Mouse (Mus musculus) forebrain, embryonic 13.5 days (tissue): ENCODE measurements around the gene Fam171a1. TPM values are rescaled to one million over a fixed set of nuclear protein-coding genes. Genes with fewer than 3 reads are reported as not detected.

Experiments used
- ATAC-seq: fragments of 200-750 bp; cut with Nextera tagmentation; 2 replicates; pipeline ENCODE4 v1.8.0; 2017
- H3K27ac ChIP-seq: fragments of 300-500 bp; sonication (generic); 2 replicates; pipeline ENCODE4 v1.5.1; 2015; ENCODE audit warnings: inconsistent platforms, mild to moderate bottlenecking, moderate library complexity
- H3K27me3 ChIP-seq: fragments of 300-500 bp; sonication (generic); 2 replicates; pipeline ENCODE4 v1.6.1; 2015; ENCODE audit warnings: mild to moderate bottlenecking, inconsistent platforms
- H3K36me3 ChIP-seq: fragments of 300-500 bp; sonication (generic); 2 replicates; pipeline ENCODE4 v1.6.1; 2015; ENCODE audit warnings: mild to moderate bottlenecking, inconsistent platforms; ENCODE audit not compliant: poor library complexity, severe bottlenecking
- H3K4me1 ChIP-seq: fragments of 300-500 bp; sonication (generic); 2 replicates; pipeline ENCODE4 v1.6.1; 2015; ENCODE audit warnings: inconsistent platforms
- H3K4me2 ChIP-seq: fragments of 300-500 bp; sonication (generic); 2 replicates; pipeline ENCODE4 v1.6.1; 2015; ENCODE audit warnings: inconsistent platforms, mild to moderate bottlenecking, moderate library complexity
- H3K4me3 ChIP-seq: fragments of 300-500 bp; sonication (generic); 2 replicates; pipeline ENCODE4 v1.5.1; 2015; ENCODE audit warnings: mild to moderate bottlenecking, inconsistent platforms
- H3K9ac ChIP-seq: fragments of 300-500 bp; sonication (generic); 2 replicates; pipeline ENCODE4 v1.6.1; 2015; ENCODE audit warnings: mild to moderate bottlenecking, inconsistent platforms
- H3K9me3 ChIP-seq: fragments of 300-500 bp; sonication (generic); replicated peaks from 2 replicates; pipeline ENCODE4 v1.6.1; 2016; ENCODE audit warnings: inconsistent platforms
- WGBS: fragments of 180-500 bp; shearing (Covaris S2); methylation state at CpG from one replicate; pipeline ENCODE4 v1.1.7; 2015; 5-methylcytosine and 5-hydroxymethylcytosine counted together
- polyA plus RNA-seq: library from polyadenylated mRNA; unstranded; fragments of >200 nt; fragmentation: Nextera tagmentation; extraction: Ambion mirVana; gene quantifications from 2 replicates; pipeline ENCODE4 v1.2.1, GENCODE M21; 2015

Gene Fam171a1
- polyA plus RNA-seq, 1 experiment from 2014 or later = 26.1 TPM

DNA sequence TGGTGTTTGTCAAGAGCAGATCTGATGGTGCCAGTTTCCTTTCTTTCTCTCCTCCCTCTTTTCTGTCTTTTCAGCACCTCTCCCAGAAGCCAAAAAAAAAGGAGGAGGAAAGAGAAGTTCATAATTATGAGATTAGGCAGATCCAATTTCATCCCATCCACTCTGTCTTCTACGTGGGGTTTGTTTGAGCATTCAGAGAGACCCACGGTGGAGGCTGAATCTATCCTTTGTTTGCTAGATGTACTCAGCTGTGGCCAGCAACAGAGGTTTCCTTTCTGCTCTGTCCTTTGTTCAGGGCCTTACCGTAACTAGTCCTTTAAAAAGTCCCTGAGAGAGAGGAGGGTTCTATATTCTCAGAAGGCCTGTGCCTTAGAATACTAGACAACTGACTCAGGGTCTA is 25.6 kb downstream of the Fam171a1 start:
- no peak for ATAC-seq
- H3K4me2 ChIP-seq = no peak overlapping the region
- no peaks in the 10 kb centered on the region for H3K9me3 ChIP-seq
- H3K36me3 ChIP-seq = no peaks in the 10 kb centered on the region
- no peak overlapping the region for H3K27ac ChIP-seq
- H3K4me3 ChIP-seq = no peak overlapping the region
- no peak overlapping the region for H3K9ac ChIP-seq
- 5% methylated on average over 3 of the region's 3 CpGs for WGBS
- no peaks in the 10 kb centered on the region for H3K27me3 ChIP-seq
- H3K4me1 ChIP-seq = peaks cover 23% of the 10 kb centered on the region

DNA sequence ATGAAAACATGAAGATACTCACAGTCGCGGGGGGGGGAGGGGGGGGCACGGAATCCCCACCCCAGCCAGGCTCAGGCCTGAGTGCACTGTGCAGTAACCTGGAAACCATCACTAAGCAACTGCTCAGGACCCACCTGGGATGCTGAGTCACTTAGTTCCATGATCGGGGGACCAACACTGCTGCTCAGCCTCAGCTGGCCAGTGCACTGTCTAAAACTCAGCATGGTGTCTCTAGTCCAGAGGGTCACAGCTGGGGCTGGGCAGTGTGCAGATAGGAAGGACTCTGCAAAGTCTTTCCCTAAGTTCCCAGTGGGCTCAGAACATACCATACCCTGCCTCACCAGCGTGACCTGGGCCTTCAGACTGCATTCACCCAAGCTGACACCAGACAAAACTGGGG is 26.6 kb downstream of the Fam171a1 start:
- H3K9me3 ChIP-seq = no peaks in the 10 kb centered on the region
- no peak for ATAC-seq
- H3K36me3 ChIP-seq = no peaks in the 10 kb centered on the region

DNA sequence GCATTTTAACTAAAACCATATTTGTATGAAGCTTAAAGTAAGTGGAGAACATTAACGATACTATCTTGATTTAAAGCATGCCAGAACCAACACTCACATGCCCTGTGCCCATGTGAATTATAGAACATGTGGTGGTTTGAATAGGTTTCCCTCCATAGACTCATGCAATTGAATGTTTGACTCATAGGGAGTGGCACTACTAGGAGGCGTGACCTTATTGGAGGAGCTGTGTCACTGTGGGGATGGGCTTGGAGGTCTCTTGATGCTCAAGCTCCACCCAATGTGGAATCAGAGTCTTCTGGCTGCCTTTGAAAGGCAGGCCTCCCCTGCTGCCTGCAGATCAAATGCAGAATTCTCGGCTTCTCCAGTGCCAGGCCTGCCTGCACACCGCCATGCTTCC is 27.8 kb downstream of the Fam171a1 start:
- Histone ChIP-seq H3K4me1 (peaks cover 12% of the 10 kb centered on the region), H3K27me3 (no peaks in the 10 kb centered on the region), H3K9ac (no peak overlapping the region), H3K27ac (no peak overlapping the region), H3K36me3 (no peaks in the 10 kb centered on the region), H3K4me3 (no peak overlapping the region), H3K4me2 (no peak overlapping the region), H3K9me3 (no peaks in the 10 kb centered on the region)
- 93% methylated on average over 4 of the region's 4 CpGs for WGBS
- ATAC-seq = no peak

More for the DNA sequence above, 26.6 kb downstream of the Fam171a1 start:
- Histone ChIP-seq H3K27ac (no peak overlapping the region), H3K27me3 (no peaks in the 10 kb centered on the region), H3K4me1 (peaks cover 13% of the 10 kb centered on the region), H3K4me2 (no peak overlapping the region), H3K9ac (no peak overlapping the region), H3K4me3 (no peak overlapping the region)
- 53% methylated on average over 5 of the region's 5 CpGs for WGBS

DNA sequence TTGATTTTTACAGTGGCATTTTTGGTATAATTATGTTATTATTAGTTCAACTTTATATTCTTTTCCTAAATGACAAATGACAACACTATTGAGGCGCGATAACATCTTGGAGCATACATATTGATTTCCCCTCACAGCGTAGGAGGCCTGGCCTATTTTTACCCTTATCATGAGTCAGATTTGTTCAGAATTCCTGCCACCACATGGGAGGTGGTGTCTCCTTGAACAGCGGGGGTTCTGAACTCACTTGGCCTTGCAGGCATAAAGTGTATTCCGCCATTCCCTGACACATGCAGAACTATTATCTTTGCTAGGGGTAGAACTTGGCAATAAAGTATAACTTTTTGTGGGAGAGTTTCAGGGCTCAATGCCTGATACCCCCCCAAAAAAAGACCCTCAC is 30.3 kb downstream of the Fam171a1 start:
- H3K4me1 ChIP-seq = peaks cover 2% of the 10 kb centered on the region
- H3K9me3 ChIP-seq = no peaks in the 10 kb centered on the region
- H3K4me2 ChIP-seq = no peak overlapping the region
- no peaks in the 10 kb centered on the region for H3K36me3 ChIP-seq
- H3K27ac ChIP-seq = no peak overlapping the region
- no peaks in the 10 kb centered on the region for H3K27me3 ChIP-seq
- H3K4me3 ChIP-seq = no peak overlapping the region
- WGBS = 94% methylated on average over 5 of the region's 5 CpGs
- ATAC-seq = no peak
- H3K9ac ChIP-seq = no peak overlapping the region

DNA sequence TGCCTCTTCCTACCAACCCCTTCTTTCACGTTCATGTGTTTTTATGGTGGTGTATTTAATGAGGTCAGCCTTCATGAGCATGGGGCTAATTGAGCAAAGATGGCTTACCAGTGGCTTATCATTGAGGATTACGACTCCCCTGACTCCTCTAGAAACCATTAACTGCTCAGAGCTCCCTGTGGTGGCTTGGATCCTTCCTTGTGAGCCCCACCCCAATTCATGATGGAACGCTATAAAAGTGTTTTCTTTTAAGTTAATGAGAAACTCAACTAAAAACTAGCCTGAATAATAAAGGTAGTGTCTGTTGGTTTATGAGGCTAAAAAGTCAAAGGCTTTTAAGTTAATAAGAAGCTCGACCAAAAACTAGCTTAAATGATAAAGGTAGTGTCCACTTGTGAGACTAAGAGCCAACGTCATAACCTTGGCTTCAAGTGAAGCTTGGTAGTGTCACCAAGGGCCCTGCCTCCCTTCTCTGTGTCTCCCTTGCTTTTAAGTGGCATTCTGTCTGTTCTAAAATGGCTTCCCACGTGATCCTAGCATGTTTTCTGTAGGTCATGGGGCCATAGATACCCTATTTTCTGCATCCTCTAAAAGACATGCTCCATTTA is 33.6 kb downstream of the Fam171a1 start:
- Histone ChIP-seq H3K4me3 (no peak overlapping the region), H3K9ac (no peak overlapping the region), H3K27me3 (no peaks in the 10 kb centered on the region), H3K27ac (no peak overlapping the region), H3K4me2 (no peak overlapping the region), H3K36me3 (no peaks in the 10 kb centered on the region), H3K9me3 (no peaks in the 10 kb centered on the region), H3K4me1 (no peaks in the 10 kb centered on the region)
- no peak for ATAC-seq
- 90% methylated on average over 6 of the region's 6 CpGs for WGBS

DNA sequence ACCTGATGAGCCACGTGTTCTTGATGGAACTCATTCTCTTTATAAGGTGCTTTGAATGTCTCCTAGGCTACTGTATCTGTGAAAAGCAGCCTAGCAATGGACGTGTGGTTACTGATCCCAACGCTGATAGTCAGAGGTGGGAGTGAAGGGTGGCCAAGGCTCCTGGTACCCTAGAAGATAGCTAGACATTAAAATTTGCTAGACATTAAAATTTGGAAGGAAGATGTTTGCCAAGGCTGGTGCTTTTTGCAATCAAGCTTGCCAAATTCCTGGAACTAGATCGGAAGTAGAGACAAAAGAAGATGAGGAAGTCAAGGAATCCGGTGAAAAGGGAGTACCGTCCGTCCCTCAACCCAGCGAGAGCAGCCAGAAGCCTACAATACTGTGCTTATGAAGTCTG is 34.7 kb downstream of the Fam171a1 start:
- Histone ChIP-seq H3K4me1 (no peaks in the 10 kb centered on the region; the same call in 1 of the 2 replicates), H3K4me3 (no peak overlapping the region), H3K9ac (no peak overlapping the region), H3K4me2 (no peak overlapping the region), H3K27ac (no peak overlapping the region), H3K27me3 (no peaks in the 10 kb centered on the region), H3K9me3 (no peaks in the 10 kb centered on the region), H3K36me3 (no peaks in the 10 kb centered on the region)
- no peak for ATAC-seq
- 95% methylated on average over 8 of the region's 8 CpGs for WGBS

DNA sequence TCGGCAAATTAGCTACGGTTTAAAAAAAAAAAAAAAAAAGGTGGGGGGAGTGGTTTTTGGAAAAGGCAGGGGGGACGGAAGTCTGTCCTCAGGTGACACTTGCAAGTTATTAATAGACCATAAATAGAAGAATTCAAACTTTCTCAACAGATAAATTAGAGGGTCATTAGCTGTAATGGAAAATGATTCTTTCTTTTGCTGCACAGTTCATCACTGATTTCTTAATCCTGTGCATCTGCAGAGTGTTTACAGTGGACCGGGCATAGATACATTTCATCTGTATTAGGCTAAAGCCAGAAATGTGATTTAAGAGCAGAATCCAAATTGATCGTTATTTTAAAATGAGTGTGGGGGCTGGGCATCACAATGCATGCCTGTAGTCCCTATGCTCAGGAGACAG is 36.3 kb downstream of the Fam171a1 start:
- Histone ChIP-seq H3K4me2 (no peak overlapping the region), H3K27me3 (no peaks in the 10 kb centered on the region), H3K4me3 (no peak overlapping the region), H3K36me3 (no peaks in the 10 kb centered on the region), H3K27ac (no peak overlapping the region), H3K9ac (no peak overlapping the region), H3K4me1 (peaks cover 4% of the 10 kb centered on the region; the same call in 1 of the 2 replicates), H3K9me3 (no peaks in the 10 kb centered on the region)
- 78% methylated on average over 5 of the region's 5 CpGs for WGBS
- no peak for ATAC-seq

DNA sequence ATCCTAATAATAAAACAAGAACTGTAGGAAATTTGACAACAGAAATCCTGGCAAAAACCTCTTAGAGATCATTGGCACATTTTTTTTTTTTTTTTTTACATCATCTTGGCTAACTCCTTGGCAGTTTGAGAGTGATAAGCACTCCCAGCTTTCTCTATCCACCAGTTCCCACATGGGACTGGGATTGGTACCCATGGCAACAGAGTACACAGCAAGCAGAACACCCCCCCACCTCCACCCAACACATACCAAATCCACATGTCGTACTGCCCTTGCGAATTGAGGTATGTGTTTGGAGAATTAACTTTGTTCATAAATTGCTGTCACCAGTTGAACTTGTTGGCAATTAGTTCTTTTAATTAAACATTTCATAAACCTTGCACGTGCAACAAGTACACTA is 37.3 kb downstream of the Fam171a1 start:
- peaks cover 4% of the 10 kb centered on the region; the same call in 1 of the 2 replicates for H3K4me1 ChIP-seq
- no peaks in the 10 kb centered on the region for H3K9me3 ChIP-seq
- WGBS = 71% methylated on average over 3 of the region's 3 CpGs
- no peak for ATAC-seq
- H3K27ac ChIP-seq = no peak overlapping the region
- H3K27me3 ChIP-seq = no peaks in the 10 kb centered on the region
- H3K4me3 ChIP-seq = no peak overlapping the region
- H3K9ac ChIP-seq = no peak overlapping the region
- H3K36me3 ChIP-seq = no peaks in the 10 kb centered on the region
- no peak overlapping the region for H3K4me2 ChIP-seq

DNA sequence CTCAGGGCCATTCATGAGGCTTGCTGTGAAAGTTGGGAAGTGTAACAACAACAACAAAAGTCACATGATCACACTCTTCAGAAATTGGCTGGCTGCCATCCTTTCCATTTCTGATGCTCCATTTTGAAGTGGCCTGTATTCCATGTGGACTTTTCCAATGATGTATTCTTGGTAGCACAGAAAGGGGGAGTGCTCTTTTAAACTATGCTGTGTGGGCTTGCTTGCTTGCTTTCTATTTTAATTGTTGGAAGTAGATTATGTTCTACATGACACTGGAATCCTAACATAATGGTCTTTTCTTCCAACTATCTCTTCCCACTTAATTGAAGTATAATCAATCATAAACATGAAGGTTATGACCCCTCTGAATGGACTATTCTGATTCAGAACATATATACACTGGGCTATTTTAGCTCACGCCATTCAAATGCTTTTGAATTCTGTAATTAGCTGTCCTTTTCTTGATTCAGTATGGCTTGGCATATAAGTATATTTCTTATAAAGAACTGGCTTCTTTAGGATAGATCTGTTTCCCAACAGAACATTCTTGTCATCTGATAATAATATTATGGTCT is 40.2 kb downstream of the Fam171a1 start:
- ATAC-seq = no peak
- no peak overlapping the region for H3K9ac ChIP-seq
- peaks cover 4% of the 10 kb centered on the region; the same call in 1 of the 2 replicates for H3K4me1 ChIP-seq
- H3K36me3 ChIP-seq = no peaks in the 10 kb centered on the region
- WGBS = 83% methylated on average over 1 of the region's 1 CpGs
- no peaks in the 10 kb centered on the region for H3K9me3 ChIP-seq
- H3K27ac ChIP-seq = no peak overlapping the region
- H3K27me3 ChIP-seq = no peaks in the 10 kb centered on the region
- H3K4me3 ChIP-seq = no peak overlapping the region
- no peak overlapping the region for H3K4me2 ChIP-seq

DNA sequence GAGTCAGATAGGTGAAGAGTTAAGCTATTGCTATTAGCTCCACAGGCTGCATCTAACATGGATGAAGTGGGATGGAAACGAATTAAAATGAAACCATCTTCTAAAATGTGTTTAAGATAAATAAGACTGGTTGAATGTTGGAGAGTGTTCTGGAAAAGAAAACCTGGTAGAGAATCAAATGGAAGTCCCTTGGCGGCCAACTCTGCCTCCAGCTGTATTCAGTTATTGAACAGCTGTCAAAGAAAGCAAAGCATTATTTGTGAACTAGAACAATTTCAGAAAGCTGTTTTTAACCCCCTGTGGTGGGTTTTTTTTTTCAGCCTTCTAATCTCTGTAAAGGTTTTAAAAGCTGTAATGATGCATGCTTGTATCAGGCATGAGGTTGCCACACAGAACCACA is 41.0 kb downstream of the Fam171a1 start:
- H3K4me1 ChIP-seq = peaks cover 4% of the 10 kb centered on the region; the same call in 1 of the 2 replicates
- H3K4me3 ChIP-seq = no peak overlapping the region
- H3K36me3 ChIP-seq = no peaks in the 10 kb centered on the region
- 68% methylated on average over 2 of the region's 2 CpGs for WGBS
- no peak overlapping the region for H3K27ac ChIP-seq
- no peak for ATAC-seq
- no peaks in the 10 kb centered on the region for H3K9me3 ChIP-seq
- H3K27me3 ChIP-seq = no peaks in the 10 kb centered on the region
- no peak overlapping the region for H3K4me2 ChIP-seq
- H3K9ac ChIP-seq = no peak overlapping the region

DNA sequence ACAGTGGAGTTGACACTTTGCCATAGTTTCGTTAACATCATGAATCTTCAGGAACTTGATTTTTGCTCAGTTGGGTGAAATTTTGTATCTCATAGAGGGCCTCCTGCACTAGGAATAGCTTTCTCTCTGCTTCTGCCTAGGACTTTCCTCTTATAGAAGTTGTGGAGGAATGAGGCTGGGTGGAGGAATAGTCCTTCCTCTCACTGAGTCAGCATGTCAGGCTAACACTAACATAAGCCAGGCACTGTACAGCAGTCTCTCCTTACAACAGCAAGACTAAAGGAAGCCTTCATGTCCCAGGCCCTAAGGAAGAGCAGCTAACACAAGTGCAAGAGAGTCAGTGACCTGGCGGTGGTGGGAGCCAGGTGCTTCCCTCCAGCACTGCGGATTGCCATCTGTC is 43.0 kb downstream of the Fam171a1 start:
- Histone ChIP-seq H3K27ac (no peak overlapping the region), H3K27me3 (no peaks in the 10 kb centered on the region), H3K4me1 (peaks cover 4% of the 10 kb centered on the region; the same call in 1 of the 2 replicates), H3K4me3 (no peak overlapping the region), H3K9me3 (no peaks in the 10 kb centered on the region), H3K9ac (no peak overlapping the region), H3K4me2 (no peak overlapping the region), H3K36me3 (no peaks in the 10 kb centered on the region)
- no peak for ATAC-seq
- 94% methylated on average over 3 of the region's 3 CpGs for WGBS

DNA sequence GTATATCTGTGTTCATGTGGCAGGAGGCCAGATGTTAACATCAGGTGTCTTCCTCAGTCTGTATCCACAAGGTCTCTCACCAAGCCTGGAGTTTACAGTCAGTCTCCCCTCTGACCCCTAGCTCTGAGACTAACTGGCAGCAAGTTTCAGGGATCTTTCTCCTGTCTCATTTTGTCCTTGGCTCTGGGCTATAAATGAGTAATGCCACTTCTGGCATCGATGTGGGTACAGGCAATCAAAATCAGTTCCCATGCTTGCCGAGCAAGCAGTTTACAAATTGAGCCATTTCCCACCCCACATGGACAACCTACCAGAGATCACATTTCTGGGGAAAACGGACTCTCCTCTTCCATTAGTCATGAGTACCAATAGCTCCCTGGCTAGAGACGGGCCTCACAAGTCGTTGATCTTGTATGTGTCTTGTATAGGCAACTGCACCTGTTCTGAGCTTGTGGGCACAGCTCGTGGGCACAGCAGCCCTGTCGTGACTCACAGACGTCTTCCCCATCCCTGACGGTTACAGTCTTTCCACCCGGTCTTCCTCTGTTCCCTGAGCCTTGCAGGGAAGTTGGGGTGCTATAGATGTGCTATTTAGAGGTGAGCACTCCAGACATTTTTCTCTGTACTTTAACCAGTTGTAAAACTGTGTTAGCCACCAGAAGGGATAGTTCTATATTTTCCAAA is 43.8 kb downstream of the Fam171a1 start:
- H3K9me3 ChIP-seq = no peaks in the 10 kb centered on the region
- H3K36me3 ChIP-seq = no peaks in the 10 kb centered on the region
- no peak overlapping the region for H3K4me3 ChIP-seq
- H3K9ac ChIP-seq = no peak overlapping the region
- H3K27ac ChIP-seq = no peak overlapping the region
- H3K27me3 ChIP-seq = no peaks in the 10 kb centered on the region
- no peak overlapping the region for H3K4me2 ChIP-seq
- WGBS = 85% methylated on average over 10 of the region's 10 CpGs
- no peak for ATAC-seq
- peaks cover 4% of the 10 kb centered on the region; the same call in 1 of the 2 replicates for H3K4me1 ChIP-seq
